Mouse (Mus musculus) C2C12 (cell line): ENCODE data around the gene Tprg.

ENCODE experiments used
- CTCF ChIP-seq: IDR thresholded peaks from one replicate; pipeline ENCODE4 v1.5.1; 2011; ENCODE audit not compliant: control insufficient read depth, insufficient read depth, insufficient read length
- FOSL1 ChIP-seq: IDR thresholded peaks from one replicate; pipeline ENCODE4 v1.8.0; 2011; ENCODE audit warnings: mild to moderate bottlenecking, low read length; ENCODE audit not compliant: poor library complexity, insufficient read depth, severe bottlenecking
- MAX ChIP-seq: IDR thresholded peaks from one replicate; pipeline ENCODE4 v1.6.1; 2011; ENCODE audit warnings: mild to moderate bottlenecking, control low read depth
- USF1 ChIP-seq: IDR thresholded peaks from one replicate; pipeline ENCODE4 v1.6.1; 2011; ENCODE audit warnings: low read depth, mild to moderate bottlenecking, control low read depth, moderate library complexity

DNA sequence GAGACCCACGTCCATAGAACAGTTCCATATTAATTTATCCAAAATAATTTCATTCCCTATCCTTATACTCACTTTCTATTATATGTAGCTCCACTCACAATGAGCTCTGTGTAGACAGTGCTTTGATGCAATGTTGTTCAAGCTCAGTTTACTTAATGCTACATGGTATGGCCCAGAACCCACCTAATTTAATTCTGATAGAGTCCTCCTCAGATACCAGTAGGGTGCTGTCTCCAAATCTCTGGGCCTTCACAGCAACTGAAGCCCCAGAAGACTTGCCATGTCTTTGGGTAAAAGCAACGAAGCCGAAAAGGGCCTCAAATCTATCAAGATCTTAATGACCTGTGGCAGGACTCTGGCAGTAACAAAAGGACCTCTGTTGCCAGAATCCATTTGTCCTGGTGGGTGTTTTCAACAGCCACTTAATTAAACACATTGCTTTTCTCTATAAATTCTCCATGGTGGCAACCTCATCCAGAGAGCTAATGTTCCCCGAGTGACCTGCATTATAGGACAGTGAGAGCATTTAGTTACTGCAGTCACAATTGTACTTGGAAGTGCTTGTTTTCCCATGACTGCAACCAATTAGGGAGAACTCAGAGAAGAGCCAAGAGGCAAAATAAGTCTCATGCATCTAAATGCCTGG, 48.6 kb downstream of the Tprg start:
- no peak for TF ChIP-seq CTCF
- no peak for TF ChIP-seq MAX
- TF ChIP-seq FOSL1 = no peak
- no peak for TF ChIP-seq USF1
